Mouse (Mus musculus): ENCODE data around the gene Depdc5. TPM values are rescaled to one million over a fixed set of nuclear protein-coding genes. Genes with fewer than 3 reads are reported as not detected.

The Depdc5 gene
- polyA plus RNA-seq, 1 experiment from 2014 or later = 20.2 TPM

- 90% methylated on average over 1 of the region's 1 CpGs for WGBS
- no peak overlapping the region for H3K27ac ChIP-seq
- H3K4me1 ChIP-seq (replicated peaks) = no peaks in the 10 kb centered on the region
- no peak overlapping the region for H3K9ac ChIP-seq
- ATAC-seq = no peak
- H3K9me3 ChIP-seq = no peaks in the 10 kb centered on the region
- no peaks in the 10 kb centered on the region for H3K27me3 ChIP-seq (replicated peaks)
- H3K4me3 ChIP-seq (replicated peaks) = no peak overlapping the region
- H3K36me3 ChIP-seq = peaks cover 21% of the 10 kb centered on the region
- H3K4me2 ChIP-seq (replicated peaks) = no peak overlapping the region
Measured at GRCm38 (mm10) chr5:32987873-32988272, 124.4 kb downstream of the Depdc5 start.

- no peak overlapping the region for H3K4me2 ChIP-seq (replicated peaks)
- no peaks in the 10 kb centered on the region for H3K4me1 ChIP-seq (replicated peaks)
- 0 out of 2 replicates have a peak, but pooled peaks cover 10% of the 10 kb centered on the region for H3K36me3 ChIP-seq
- H3K27ac ChIP-seq = no peak overlapping the region
- H3K9me3 ChIP-seq = no peaks in the 10 kb centered on the region
- ATAC-seq = peak; percentile 39; the same call in 1 of the 2 replicates
- no peaks in the 10 kb centered on the region for H3K27me3 ChIP-seq (replicated peaks)
- WGBS = 75% methylated on average over 13 of the region's 13 CpGs
- no peak overlapping the region for H3K9ac ChIP-seq
- no peak overlapping the region for H3K4me3 ChIP-seq (replicated peaks)
Measured at GRCm38 (mm10) chr5:32989959-32990640, 126.6 kb downstream of the Depdc5 start.

- Histone ChIP-seq H3K36me3 (0 out of 2 replicates have a peak, but pooled peaks cover 7% of the 10 kb centered on the region), H3K27ac (no peak overlapping the region), H3K9me3 (no peaks in the 10 kb centered on the region), H3K27me3 (replicated peaks) (no peaks in the 10 kb centered on the region), H3K4me1 (replicated peaks) (no peaks in the 10 kb centered on the region), H3K9ac (no peak overlapping the region), H3K4me3 (replicated peaks) (no peak overlapping the region), H3K4me2 (replicated peaks) (no peak overlapping the region)
- 76% methylated on average over 8 of the region's 8 CpGs for WGBS
- no peak for ATAC-seq
Measured at GRCm38 (mm10) chr5:32991152-32991551, 127.7 kb downstream of the Depdc5 start.

GRCm38 (mm10) chr5:32994471-32994870 lies 131.0 kb downstream of the Depdc5 start:
- Histone ChIP-seq H3K36me3 (no peaks in the 10 kb centered on the region), H3K4me3 (replicated peaks) (no peak overlapping the region), H3K9ac (no peak overlapping the region), H3K27me3 (replicated peaks) (no peaks in the 10 kb centered on the region), H3K9me3 (no peaks in the 10 kb centered on the region), H3K27ac (no peak overlapping the region), H3K4me2 (replicated peaks) (no peak overlapping the region), H3K4me1 (replicated peaks) (no peaks in the 10 kb centered on the region)
- 44% methylated on average over 2 of the region's 2 CpGs for WGBS
- no peak for ATAC-seq

GRCm38 (mm10) chr5:32995756-32996155 lies 132.3 kb downstream of the Depdc5 start:
- ATAC-seq = 0 out of 2 replicates have a peak, but pooled peaks have one; percentile 20
- no peak overlapping the region for H3K9ac ChIP-seq
- H3K27ac ChIP-seq = no peak overlapping the region

GRCm38 (mm10) chr5:32996560-32996959 lies 133.1 kb downstream of the Depdc5 start:
- Histone ChIP-seq H3K9me3 (no peaks in the 10 kb centered on the region), H3K9ac (no peak overlapping the region), H3K27ac (no peak overlapping the region), H3K27me3 (replicated peaks) (no peaks in the 10 kb centered on the region), H3K36me3 (no peaks in the 10 kb centered on the region), H3K4me3 (replicated peaks) (no peak overlapping the region), H3K4me1 (replicated peaks) (no peaks in the 10 kb centered on the region), H3K4me2 (replicated peaks) (no peak overlapping the region)
- WGBS = 80% methylated on average over 1 of the region's 1 CpGs
- no peak for ATAC-seq

More at GRCm38 (mm10) chr5:32995756-32996155, 132.3 kb downstream of the Depdc5 start:
- H3K4me2 ChIP-seq (replicated peaks) = no peak overlapping the region
- no peaks in the 10 kb centered on the region for H3K36me3 ChIP-seq
- no peak overlapping the region for H3K4me3 ChIP-seq (replicated peaks)
- no peaks in the 10 kb centered on the region for H3K4me1 ChIP-seq (replicated peaks)
- 70% methylated on average over 4 of the region's 4 CpGs for WGBS
- no peaks in the 10 kb centered on the region for H3K27me3 ChIP-seq (replicated peaks)
- H3K9me3 ChIP-seq = no peaks in the 10 kb centered on the region

- Histone ChIP-seq H3K9ac (no peak overlapping the region), H3K4me3 (replicated peaks) (no peak overlapping the region), H3K9me3 (no peaks in the 10 kb centered on the region), H3K27ac (no peak overlapping the region), H3K4me2 (replicated peaks) (no peak overlapping the region), H3K27me3 (replicated peaks) (no peaks in the 10 kb centered on the region), H3K36me3 (no peaks in the 10 kb centered on the region), H3K4me1 (replicated peaks) (no peaks in the 10 kb centered on the region)
- ATAC-seq = no peak
- 31% methylated on average over 4 of the region's 4 CpGs for WGBS
Measured at GRCm38 (mm10) chr5:32997686-32998085, 134.2 kb downstream of the Depdc5 start.

GRCm38 (mm10) chr5:32998783-32999182 lies 135.3 kb downstream of the Depdc5 start:
- Histone ChIP-seq H3K4me1 (replicated peaks) (0 out of 2 replicates have a peak, but pooled peaks cover 2% of the 10 kb centered on the region), H3K4me2 (replicated peaks) (no peak overlapping the region), H3K4me3 (replicated peaks) (no peak overlapping the region), H3K9me3 (no peaks in the 10 kb centered on the region), H3K27ac (no peak overlapping the region), H3K27me3 (replicated peaks) (no peaks in the 10 kb centered on the region), H3K9ac (no peak overlapping the region), H3K36me3 (no peaks in the 10 kb centered on the region)
- no peak for ATAC-seq
- WGBS = 71% methylated on average over 4 of the region's 4 CpGs

- Histone ChIP-seq H3K4me3 (replicated peaks) (no peak overlapping the region), H3K9ac (no peak overlapping the region), H3K27me3 (replicated peaks) (no peaks in the 10 kb centered on the region), H3K36me3 (no peaks in the 10 kb centered on the region), H3K4me2 (replicated peaks) (no peak overlapping the region), H3K4me1 (replicated peaks) (0 out of 2 replicates have a peak, but pooled peaks cover 2% of the 10 kb centered on the region), H3K9me3 (no peaks in the 10 kb centered on the region), H3K27ac (no peak overlapping the region)
- WGBS = 66% methylated on average over 5 of the region's 5 CpGs
- no peak for ATAC-seq
Measured at GRCm38 (mm10) chr5:33001111-33001510, 137.6 kb downstream of the Depdc5 start.

GRCm38 (mm10) chr5:33002781-33003180 lies 139.3 kb downstream of the Depdc5 start:
- Histone ChIP-seq H3K27ac (no peak overlapping the region), H3K36me3 (no peaks in the 10 kb centered on the region), H3K9me3 (no peaks in the 10 kb centered on the region), H3K4me2 (replicated peaks) (no peak overlapping the region), H3K4me3 (replicated peaks) (no peak overlapping the region), H3K9ac (no peak overlapping the region), H3K27me3 (replicated peaks) (no peaks in the 10 kb centered on the region), H3K4me1 (replicated peaks) (0 out of 2 replicates have a peak, but pooled peaks cover 2% of the 10 kb centered on the region)
- ATAC-seq = no peak
- WGBS = 88% methylated on average over 5 of the region's 5 CpGs

- H3K36me3 ChIP-seq = no peaks in the 10 kb centered on the region
- H3K9me3 ChIP-seq = no peaks in the 10 kb centered on the region
- 58% methylated on average over 6 of the region's 6 CpGs for WGBS
- H3K27ac ChIP-seq = no peak overlapping the region
- 0 out of 2 replicates have a peak, but pooled peaks cover 2% of the 10 kb centered on the region for H3K4me1 ChIP-seq (replicated peaks)
- no peak overlapping the region for H3K9ac ChIP-seq
- ATAC-seq = no peak
- no peaks in the 10 kb centered on the region for H3K27me3 ChIP-seq (replicated peaks)
- H3K4me3 ChIP-seq (replicated peaks) = no peak overlapping the region
- H3K4me2 ChIP-seq (replicated peaks) = no peak overlapping the region
Measured at GRCm38 (mm10) chr5:33003500-33003899, 140.0 kb downstream of the Depdc5 start.

- Histone ChIP-seq H3K4me3 (replicated peaks) (no peak overlapping the region), H3K4me2 (replicated peaks) (no peak overlapping the region), H3K9ac (no peak overlapping the region), H3K27me3 (replicated peaks) (no peaks in the 10 kb centered on the region), H3K4me1 (replicated peaks) (0 out of 2 replicates have a peak, but pooled peaks cover 2% of the 10 kb centered on the region), H3K27ac (no peak overlapping the region), H3K9me3 (no peaks in the 10 kb centered on the region), H3K36me3 (no peaks in the 10 kb centered on the region)
- WGBS = 65% methylated on average over 4 of the region's 4 CpGs
- ATAC-seq = peak; percentile 25; the same call in 1 of the 2 replicates
Measured at GRCm38 (mm10) chr5:33004110-33004509, 140.6 kb downstream of the Depdc5 start.
